ENCODE assay signal across 8 mouse cellular contexts in the genomic region with DNA sequence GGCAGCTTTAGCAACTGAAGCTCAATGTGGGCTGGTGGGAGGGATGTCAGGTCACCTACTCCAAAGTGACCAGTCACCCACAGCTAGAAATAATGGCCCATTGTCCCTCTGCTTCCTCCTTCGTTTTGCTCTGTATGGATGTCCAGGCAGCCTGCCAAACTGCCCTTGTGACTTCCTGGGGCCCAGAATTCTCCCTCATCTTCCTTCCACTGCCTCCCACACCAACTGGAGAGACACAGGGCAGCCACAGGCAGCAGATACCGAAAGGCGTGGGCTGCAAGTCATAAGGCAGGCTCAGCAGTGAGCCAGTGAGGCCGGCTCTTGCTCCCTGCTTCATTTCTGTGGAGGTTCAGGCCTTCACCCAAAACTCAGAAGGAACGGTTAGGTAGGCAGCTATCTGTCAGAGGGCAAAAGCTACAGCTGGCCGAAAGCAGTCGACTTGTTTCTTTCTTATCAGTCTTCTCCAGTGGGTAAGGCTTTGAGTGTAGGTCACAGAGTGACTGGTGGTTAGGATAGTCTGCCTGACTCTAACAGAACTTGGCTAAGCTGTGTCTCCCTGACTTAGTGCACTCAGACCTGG. TPM values are rescaled to one million over a fixed set of nuclear protein-coding genes. Genes with fewer than 3 reads are reported as not detected.
DNase-seq lines count a peak whose midpoint lies in the region; ATAC-seq and TF ChIP-seq lines count a peak whose summit lies in the region.

No protein-coding gene starts in this region.

- H3K9ac ChIP-seq in forebrain, embryonic 14.5 days (ENCODE audit: low read length): no peak overlapping the region
- no peak overlapping the region for H3K9ac ChIP-seq in forebrain, embryonic 12.5 days
- no peak overlapping the region for H3K9ac ChIP-seq in embryonic facial prominence, embryonic 13.5 days
- H3K9ac ChIP-seq in heart, embryonic 14.5 days (ENCODE audit: low read length): peak overlapping the region; percentile 25
- H3K9ac ChIP-seq in kidney, postnatal 0 days (ENCODE audit: low read depth, low read length): no peak overlapping the region
- no peak overlapping the region for H3K9ac ChIP-seq in limb, embryonic 15.5 days
- H3K9ac ChIP-seq in neural tube, embryonic 14.5 days (replicated peaks; ENCODE audit: low read depth, low read length): no peak overlapping the region

- H3K27ac ChIP-seq in forebrain, embryonic 14.5 days (ENCODE audit: low read depth, low read length): no peak overlapping the region
- H3K27ac ChIP-seq in forebrain, embryonic 12.5 days: no peak overlapping the region; the same call in 1 of the 2 replicates
- 0 out of 2 replicates have a peak overlapping the region, but pooled peaks have one; percentile 23 for H3K27ac ChIP-seq in embryonic facial prominence, embryonic 13.5 days
- peak overlapping the region; percentile 93 to 99 for H3K27ac ChIP-seq in heart, embryonic 14.5 days (replicated peaks in 1 of 2; ENCODE audit: control insufficient read depth in 1 of 2, insufficient read depth in 1 of 2, low read depth in 2 of 2, low read length in 2 of 2)
- peak overlapping the region; percentile 90 for H3K27ac ChIP-seq in kidney, postnatal 0 days
- H3K27ac ChIP-seq in limb, embryonic 15.5 days: peak overlapping the region; percentile 69
- no peak overlapping the region for H3K27ac ChIP-seq in neural tube, embryonic 14.5 days (ENCODE audit: low read depth, low read length)

- no peaks in the 10 kb centered on the region for H3K27me3 ChIP-seq in forebrain, embryonic 14.5 days (replicated peaks; ENCODE audit: control insufficient read depth, insufficient read depth, low read length)
- H3K27me3 ChIP-seq in forebrain, embryonic 12.5 days: no peaks in the 10 kb centered on the region
- no peaks in the 10 kb centered on the region for H3K27me3 ChIP-seq in embryonic facial prominence, embryonic 13.5 days
- no peaks in the 10 kb centered on the region for H3K27me3 ChIP-seq in heart, embryonic 14.5 days (ENCODE audit: control insufficient read depth, insufficient read depth, low read length)
- no peaks in the 10 kb centered on the region for H3K27me3 ChIP-seq in kidney, postnatal 0 days (ENCODE audit: insufficient read depth, low read length)
- no peaks in the 10 kb centered on the region for H3K27me3 ChIP-seq in limb, embryonic 15.5 days
- H3K27me3 ChIP-seq in neural tube, embryonic 14.5 days (ENCODE audit: control insufficient read depth, insufficient read depth, low read length): no peaks in the 10 kb centered on the region

- no peak overlapping the region for H3K4me3 ChIP-seq in forebrain, embryonic 14.5 days (ENCODE audit: low read depth, low read length)
- no peak overlapping the region for H3K4me3 ChIP-seq in forebrain, embryonic 12.5 days (replicated peaks)
- H3K4me3 ChIP-seq in embryonic facial prominence, embryonic 13.5 days: no peak overlapping the region
- no peak overlapping the region for H3K4me3 ChIP-seq in heart, embryonic 14.5 days (ENCODE audit: control insufficient read depth in 1 of 2, insufficient read depth in 1 of 2, low read depth in 1 of 2, low read length in 2 of 2)
- H3K4me3 ChIP-seq in kidney, postnatal 0 days (replicated peaks; ENCODE audit: low read depth, low read length): no peak overlapping the region
- no peak overlapping the region for H3K4me3 ChIP-seq in limb, embryonic 15.5 days
- no peak overlapping the region for H3K4me3 ChIP-seq in neural tube, embryonic 14.5 days (ENCODE audit: low read depth, low read length)

- DNase-seq in forebrain, embryonic 14.5 days (ENCODE audit: low spot score): peak; percentile 31
- DNase-seq in kidney, postnatal 0 days (ENCODE audit: low spot score): peak; percentile 94
- DNase-seq in urinary bladder, postnatal 36 days (ENCODE audit: low spot score in 2 of 2): peak; percentile 33 to 77

- no peaks in the 10 kb centered on the region for H3K36me3 ChIP-seq in forebrain, embryonic 14.5 days (ENCODE audit: control insufficient read depth, insufficient read depth, low read length)
- no peaks in the 10 kb centered on the region for H3K36me3 ChIP-seq in forebrain, embryonic 12.5 days (replicated peaks)
- no peaks in the 10 kb centered on the region for H3K36me3 ChIP-seq in embryonic facial prominence, embryonic 13.5 days
- no peaks in the 10 kb centered on the region for H3K36me3 ChIP-seq in heart, embryonic 14.5 days (ENCODE audit: control insufficient read depth, insufficient read depth, low read length)
- H3K36me3 ChIP-seq in kidney, postnatal 0 days (ENCODE audit: insufficient read depth, low read length): no peaks in the 10 kb centered on the region
- H3K36me3 ChIP-seq in limb, embryonic 15.5 days: no peaks in the 10 kb centered on the region
- H3K36me3 ChIP-seq in neural tube, embryonic 14.5 days (ENCODE audit: control insufficient read depth, insufficient read depth, low read length): no peaks in the 10 kb centered on the region

- 72% methylated on average over 7 of the region's 7 CpGs for WGBS in forebrain, embryonic 14.5 days
- 73% methylated on average over 7 of the region's 7 CpGs for WGBS in forebrain, embryonic 12.5 days
- 70% methylated on average over 7 of the region's 7 CpGs for WGBS in embryonic facial prominence, embryonic 13.5 days
- 2% methylated on average over 7 of the region's 7 CpGs for WGBS in heart, embryonic 14.5 days
- whole genome bisulfite sequencing in kidney, postnatal 0 days: 11% methylated on average over 7 of the region's 7 CpGs
- WGBS in limb, embryonic 15.5 days: 61% methylated on average over 7 of the region's 7 CpGs
- WGBS in neural tube, embryonic 14.5 days: 56% methylated on average over 7 of the region's 7 CpGs

- H3K4me1 ChIP-seq in forebrain, embryonic 14.5 days (ENCODE audit: control insufficient read depth, insufficient read depth, low read length): no peaks in the 10 kb centered on the region
- 0 out of 2 replicates have a peak, but pooled peaks cover 4% of the 10 kb centered on the region for H3K4me1 ChIP-seq in forebrain, embryonic 12.5 days
- 0 out of 2 replicates have a peak, but pooled peaks cover 10% of the 10 kb centered on the region for H3K4me1 ChIP-seq in embryonic facial prominence, embryonic 13.5 days
- H3K4me1 ChIP-seq in heart, embryonic 14.5 days (ENCODE audit: control insufficient read depth in 2 of 2, insufficient read depth in 2 of 2, low read length in 2 of 2): peaks cover 39 to 47% of the 10 kb centered on the region in 2 experiments
- peaks cover 18% of the 10 kb centered on the region; the same call in 1 of the 2 replicates for H3K4me1 ChIP-seq in kidney, postnatal 0 days (replicated peaks; ENCODE audit: insufficient read depth, low read length)
- peaks cover 10% of the 10 kb centered on the region; the same call in 1 of the 2 replicates for H3K4me1 ChIP-seq in limb, embryonic 15.5 days
- no peaks in the 10 kb centered on the region for H3K4me1 ChIP-seq in neural tube, embryonic 14.5 days (ENCODE audit: control insufficient read depth, insufficient read depth, low read length)

- ATAC-seq in forebrain, embryonic 14.5 days: no peak
- ATAC-seq in forebrain, embryonic 12.5 days (ENCODE audit: low FRiP score): no peak
- no peak for ATAC-seq in embryonic facial prominence, embryonic 13.5 days (ENCODE audit: insufficient number of reproducible peaks, insufficient read depth, low FRiP score, low TSS enrichment, low read depth)
- ATAC-seq in heart, embryonic 14.5 days (ENCODE audit: insufficient number of reproducible peaks, insufficient read depth, low FRiP score, low read depth): peak; percentile 62
- peak; percentile 62 for ATAC-seq in kidney, postnatal 0 days (replicated peaks; ENCODE audit: low FRiP score, low read depth)
- no peak for ATAC-seq in limb, embryonic 15.5 days (ENCODE audit: insufficient number of reproducible peaks, low FRiP score, low TSS enrichment, low read depth)
- ATAC-seq in neural tube, embryonic 14.5 days (ENCODE audit: low read depth): peak; percentile 24; the same call in 1 of the 2 replicates

- H3K4me2 ChIP-seq in forebrain, embryonic 14.5 days (ENCODE audit: low read length): no peak overlapping the region
- no peak overlapping the region for H3K4me2 ChIP-seq in forebrain, embryonic 12.5 days
- no peak overlapping the region for H3K4me2 ChIP-seq in embryonic facial prominence, embryonic 13.5 days
- peak overlapping the region; percentile 46 for H3K4me2 ChIP-seq in heart, embryonic 14.5 days (ENCODE audit: low read length)
- H3K4me2 ChIP-seq in kidney, postnatal 0 days (ENCODE audit: low read length): no peak overlapping the region
- H3K4me2 ChIP-seq in limb, embryonic 15.5 days: no peak overlapping the region
- H3K4me2 ChIP-seq in neural tube, embryonic 14.5 days (ENCODE audit: low read depth, low read length): no peak overlapping the region

- TF ChIP-seq CTCF in kidney, postnatal 0 days (IDR thresholded peaks at IDR 0.05; ENCODE audit: low read depth): no peak

- H3K9me3 ChIP-seq in forebrain, embryonic 14.5 days (replicated peaks; ENCODE audit: control insufficient read depth, low read length): no peaks in the 10 kb centered on the region
- no peaks in the 10 kb centered on the region for H3K9me3 ChIP-seq in forebrain, embryonic 12.5 days
- no peaks in the 10 kb centered on the region for H3K9me3 ChIP-seq in embryonic facial prominence, embryonic 13.5 days
- no peaks in the 10 kb centered on the region for H3K9me3 ChIP-seq in heart, embryonic 14.5 days (ENCODE audit: control insufficient read depth, low read length)
- no peaks in the 10 kb centered on the region for H3K9me3 ChIP-seq in kidney, postnatal 0 days (replicated peaks; ENCODE audit: low read length)
- no peaks in the 10 kb centered on the region for H3K9me3 ChIP-seq in limb, embryonic 15.5 days
- H3K9me3 ChIP-seq in neural tube, embryonic 14.5 days (ENCODE audit: control insufficient read depth, low read length): no peaks in the 10 kb centered on the region

RNA-seq across cellular contexts. Expression of a gene that starts 2.2 kb away (rescaled TPM):
- 292 TPM in 2 replicates for polyA plus RNA-seq in forebrain, embryonic 14.5 days (2014; fragmentation: Nextera tagmentation; extraction: Ambion mirVana)
- 238 and 247 TPM in 2 replicates for polyA plus RNA-seq in forebrain, embryonic 12.5 days (2016; fragmentation: Nextera tagmentation; extraction: Ambion mirVana)
- 209 and 221 TPM in 2 replicates for polyA plus RNA-seq in embryonic facial prominence, embryonic 13.5 days (2015; fragmentation: Nextera tagmentation; extraction: Ambion mirVana)
- polyA plus RNA-seq in heart, embryonic 14.5 days (2014; fragmentation: Nextera tagmentation; extraction: Ambion mirVana): 533 and 556 TPM in 2 replicates
- 355 and 383 TPM in 2 replicates for polyA plus RNA-seq in kidney, postnatal 0 days (2015; fragmentation: Nextera tagmentation; extraction: Ambion mirVana)
- polyA plus RNA-seq in limb, embryonic 15.5 days (2015; fragmentation: Nextera tagmentation; extraction: Ambion mirVana): 207 and 225 TPM in 2 replicates
- 319 and 325 TPM in 2 replicates for polyA plus RNA-seq in neural tube, embryonic 14.5 days (2014; fragmentation: Nextera tagmentation; extraction: Ambion mirVana)

RNA-seq across cellular contexts. Expression of a gene that starts 25.9 kb away (rescaled TPM):
- 30.9 and 38.6 TPM in 2 replicates for polyA plus RNA-seq in forebrain, embryonic 14.5 days (2014; fragmentation: Nextera tagmentation; extraction: Ambion mirVana)
- polyA plus RNA-seq in forebrain, embryonic 12.5 days (2016; fragmentation: Nextera tagmentation; extraction: Ambion mirVana): 13.0 and 16.1 TPM in 2 replicates
- polyA plus RNA-seq in embryonic facial prominence, embryonic 13.5 days (2015; fragmentation: Nextera tagmentation; extraction: Ambion mirVana): 21.4 and 21.5 TPM in 2 replicates
- 41.0 and 47.1 TPM in 2 replicates for polyA plus RNA-seq in heart, embryonic 14.5 days (2014; fragmentation: Nextera tagmentation; extraction: Ambion mirVana)
- 36.7 and 43.6 TPM in 2 replicates for polyA plus RNA-seq in kidney, postnatal 0 days (2015; fragmentation: Nextera tagmentation; extraction: Ambion mirVana)
- 21.7 and 22.5 TPM in 2 replicates for polyA plus RNA-seq in limb, embryonic 15.5 days (2015; fragmentation: Nextera tagmentation; extraction: Ambion mirVana)
- 38.6 and 55.0 TPM in 2 replicates for polyA plus RNA-seq in neural tube, embryonic 14.5 days (2014; fragmentation: Nextera tagmentation; extraction: Ambion mirVana)

Comparison
In these comparisons a context has a peak if more than half of its experiments do, and no peak if none do; other contexts are left out.
1. ATAC-seq: peak in heart, embryonic 14.5 days (single experiment), kidney, postnatal 0 days (single experiment) and neural tube, embryonic 14.5 days (single experiment); none in forebrain, embryonic 14.5 days (single experiment), forebrain, embryonic 12.5 days (single experiment), embryonic facial prominence, embryonic 13.5 days (single experiment) and limb, embryonic 15.5 days (single experiment).
2. DNase-seq: peak in every context shown above with its lines; median percentile 94 in kidney, postnatal 0 days; 55 in urinary bladder, postnatal 36 days; 31 in forebrain, embryonic 14.5 days.
3. H3K27ac ChIP-seq: peak in embryonic facial prominence, embryonic 13.5 days (single experiment), heart, embryonic 14.5 days (2 of 2), kidney, postnatal 0 days (single experiment) and limb, embryonic 15.5 days (single experiment); none in forebrain, embryonic 14.5 days (single experiment), forebrain, embryonic 12.5 days (single experiment) and neural tube, embryonic 14.5 days (single experiment).